Mouse (Mus musculus) kidney, adult 11 months (tissue): Measurements from ENCODE around the gene Rrad.
"Not testable (repeated sequence)": the region's sequence is repeated elsewhere in the genome, so short reads cannot be mapped to it uniquely, and the experiment has no call there.

Experiments used
- DNase-seq: peaks from one replicate; pipeline ENCODE4 v3.0.0; 2022

The Rrad gene

DNA sequence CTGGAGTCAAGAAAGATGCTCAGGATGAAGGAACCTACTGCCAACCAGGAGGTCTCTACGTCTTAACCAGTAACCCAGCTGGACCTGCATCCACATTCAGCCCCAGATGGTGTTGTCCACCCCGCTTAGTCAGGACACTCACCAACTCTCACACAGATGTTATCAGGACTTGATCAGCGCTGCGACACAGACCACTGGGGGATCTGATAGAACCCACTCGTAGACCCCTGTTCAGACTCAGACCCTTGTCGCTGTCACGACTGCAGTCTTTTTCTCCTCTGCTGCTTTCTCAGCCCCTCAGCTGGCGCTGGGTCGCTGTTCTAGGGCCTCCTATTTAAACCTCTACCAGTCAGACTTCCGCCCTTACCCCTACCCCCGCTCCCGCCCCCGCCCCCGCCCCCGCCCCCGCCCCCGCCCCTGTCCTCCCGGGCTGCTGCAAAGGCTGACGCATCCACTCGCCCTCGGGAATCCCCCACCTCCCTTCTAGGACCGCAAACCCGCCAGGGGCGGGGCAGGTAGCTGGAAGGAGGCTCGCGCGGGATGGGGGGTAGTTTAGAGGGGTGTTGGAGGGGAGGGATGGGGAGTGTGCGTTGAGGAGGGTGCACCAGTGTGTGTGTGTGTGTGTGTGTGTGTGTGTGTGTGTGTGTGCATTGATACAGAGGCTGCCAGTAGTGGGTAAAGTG is at the start of gene Rrad:
Gene Rrad (minus strand): TSS at position 347 of the 683 bp plus-strand sequence.
- DNase-seq: peak; percentile 32

DNA sequence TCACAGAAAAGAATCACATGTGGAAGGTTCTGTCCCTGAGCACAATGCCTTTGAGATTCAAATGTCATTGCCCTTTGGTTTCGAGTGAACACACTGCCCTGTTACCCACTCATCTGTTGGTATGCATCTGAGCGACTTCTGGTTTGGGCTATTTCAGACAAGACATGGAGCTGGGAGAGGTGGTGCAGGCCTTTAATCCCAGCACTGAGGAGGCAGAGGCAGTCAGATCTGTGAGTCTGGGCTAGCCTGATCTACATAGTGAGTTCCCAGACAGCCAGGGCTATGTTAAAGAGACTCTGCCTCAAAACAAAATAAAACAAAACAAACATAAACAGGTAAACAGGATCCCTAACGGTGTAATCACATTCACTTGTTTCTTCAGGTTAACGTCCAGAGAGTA is 24.5 kb upstream of the Rrad start:
- DNase-seq: no peak

DNA sequence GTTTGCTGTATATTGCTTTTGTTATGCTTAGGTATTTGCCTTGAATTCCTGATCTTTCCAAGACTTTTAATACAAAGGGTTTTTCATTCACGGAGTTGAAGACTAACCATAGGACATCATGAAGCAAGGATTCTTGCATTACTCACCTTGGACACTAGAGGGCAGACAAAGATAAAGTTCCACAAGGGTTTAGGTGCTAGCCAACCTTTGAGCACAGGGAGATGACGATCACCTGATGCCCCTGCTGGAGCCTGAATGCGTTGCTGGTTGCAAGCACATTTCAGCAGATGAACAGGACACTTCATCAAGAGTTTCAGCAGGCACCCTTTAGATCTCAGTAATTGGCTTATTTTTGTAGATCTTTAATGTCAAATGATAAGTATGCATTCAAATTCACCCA is 23.9 kb upstream of the Rrad start:
- peak; percentile 73 for DNase-seq

DNA sequence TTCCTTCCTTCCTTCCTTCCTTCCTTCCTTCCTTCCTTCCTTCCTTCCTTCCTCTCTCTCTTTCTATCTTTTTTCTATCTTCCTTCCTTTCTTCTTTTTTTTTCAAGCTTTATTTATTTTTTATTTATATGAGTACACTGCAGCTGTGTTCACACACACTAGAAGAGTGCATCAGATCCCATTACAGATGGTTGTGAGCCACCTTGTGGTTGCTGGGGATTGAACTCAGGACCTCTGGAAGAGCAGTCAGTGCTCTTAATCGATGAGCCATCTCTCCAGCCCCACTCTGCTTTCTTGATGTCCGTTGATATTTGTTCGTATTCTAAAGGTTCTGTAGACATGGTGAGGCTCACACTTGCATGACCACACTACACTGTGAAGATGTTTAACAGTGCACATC is 13.1 kb upstream of the Rrad start:
- not testable (repeated sequence) for DNase-seq

DNA sequence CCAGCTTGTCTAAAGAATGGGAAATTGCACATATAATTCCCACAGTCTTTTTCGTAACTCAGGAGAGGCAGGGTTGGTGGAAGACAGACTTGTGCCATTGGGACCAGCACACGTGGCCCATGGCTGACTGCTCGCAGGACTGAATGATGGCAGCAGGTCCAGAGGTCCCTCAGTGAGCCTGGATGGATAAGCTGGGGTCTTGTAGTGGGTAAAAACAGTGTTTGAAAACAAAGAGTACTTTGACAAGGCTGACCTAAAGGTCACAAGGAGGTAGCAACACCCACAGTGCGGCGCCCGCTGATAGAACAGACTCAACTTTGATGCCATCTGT is 11.2 kb upstream of the Rrad start:
- DNase-seq: no peak

DNA sequence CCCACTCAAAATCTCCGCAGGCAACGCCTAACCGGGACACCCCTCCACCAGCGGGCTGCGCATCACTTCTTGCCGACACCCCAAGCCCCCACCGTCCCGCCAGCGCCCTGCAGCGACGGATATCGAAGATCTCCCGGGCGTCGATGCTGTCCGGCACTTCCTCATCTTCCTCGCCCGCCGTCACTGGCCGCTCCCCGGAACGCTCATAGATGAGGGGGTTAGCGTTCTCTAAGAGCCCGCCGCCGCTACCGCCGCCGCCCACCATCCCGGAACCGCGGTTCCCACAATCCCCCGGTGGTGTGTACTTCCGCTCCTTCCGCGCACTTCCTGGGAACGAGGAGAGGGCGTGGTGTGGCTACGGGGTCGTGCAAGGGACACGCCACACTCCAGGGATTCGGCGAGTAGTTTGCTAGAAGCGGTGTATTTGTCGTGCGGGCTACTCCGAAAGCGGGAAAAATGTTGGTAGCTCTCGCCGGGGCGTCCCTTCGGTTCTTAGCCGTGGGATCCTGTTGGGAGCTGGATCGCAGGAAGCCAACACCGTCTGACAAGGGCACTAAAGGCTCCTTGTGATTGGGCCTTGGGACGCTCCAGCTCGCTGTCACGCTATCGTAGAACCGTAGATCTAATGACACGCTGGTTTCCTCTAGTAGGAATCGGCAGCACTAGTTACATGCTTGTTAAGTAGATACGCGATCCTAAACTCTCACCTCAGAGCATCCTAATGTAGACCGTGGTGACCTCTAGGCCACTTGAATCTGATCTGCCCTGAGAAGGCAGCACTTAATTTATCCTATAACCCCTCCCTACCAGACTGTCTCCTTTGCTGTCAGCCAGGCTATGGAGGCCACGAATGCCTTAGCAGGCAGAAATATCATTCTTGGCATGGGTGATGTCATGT is 10.5 kb upstream of the Rrad start, which contains the start of gene Ciao2b:
Gene Ciao2b (minus strand): TSS at position 540 of the 898 bp plus-strand sequence.
- DNase-seq: peak; percentile 84

DNA sequence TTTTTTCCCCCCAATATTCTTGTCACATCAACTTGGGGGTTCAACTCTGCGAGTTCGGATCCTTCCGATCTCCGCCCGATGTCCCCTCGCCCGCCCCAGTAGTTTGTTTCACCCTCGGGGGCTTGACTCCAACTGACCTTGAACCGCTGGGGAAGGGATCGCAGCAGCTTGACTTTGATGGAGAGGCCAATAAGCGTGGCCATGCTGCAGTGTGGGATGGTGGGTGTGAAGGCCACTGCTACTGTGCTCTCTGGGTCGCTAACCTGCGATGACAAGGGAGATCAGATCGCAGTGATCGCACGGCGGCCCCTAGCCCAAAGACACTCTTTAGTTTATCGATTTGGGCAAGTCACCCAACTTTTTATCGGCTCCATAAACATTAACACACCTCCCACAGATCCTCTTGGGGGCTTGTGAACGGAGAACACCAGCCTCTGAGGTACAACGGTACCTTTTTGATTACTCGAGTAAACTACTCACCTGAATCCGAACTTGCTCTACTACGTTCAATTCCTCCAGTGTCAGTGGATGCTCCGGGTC is 9.8 kb upstream of the Rrad start:
- peak; percentile 27 for DNase-seq

DNA sequence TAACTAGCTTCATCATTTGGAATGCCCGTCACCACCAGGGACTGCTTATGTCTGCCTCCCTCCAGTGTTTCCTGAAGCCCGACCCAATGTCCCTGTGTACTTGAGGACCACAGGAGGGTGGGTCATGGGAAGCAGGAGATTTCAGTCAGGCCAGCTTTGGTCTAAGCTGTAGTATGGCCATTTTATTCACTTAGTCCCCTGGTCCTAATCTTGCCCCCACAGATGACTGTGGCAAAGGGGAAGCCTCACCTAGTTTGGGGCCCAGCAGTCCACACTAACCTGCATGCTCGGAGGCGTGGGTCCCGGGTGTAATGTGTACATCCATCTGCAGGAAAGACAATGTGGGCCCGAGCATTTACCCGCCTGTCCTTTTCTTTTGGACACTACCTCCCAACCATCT is 9.1 kb upstream of the Rrad start:
- DNase-seq: peak; percentile 1

DNA sequence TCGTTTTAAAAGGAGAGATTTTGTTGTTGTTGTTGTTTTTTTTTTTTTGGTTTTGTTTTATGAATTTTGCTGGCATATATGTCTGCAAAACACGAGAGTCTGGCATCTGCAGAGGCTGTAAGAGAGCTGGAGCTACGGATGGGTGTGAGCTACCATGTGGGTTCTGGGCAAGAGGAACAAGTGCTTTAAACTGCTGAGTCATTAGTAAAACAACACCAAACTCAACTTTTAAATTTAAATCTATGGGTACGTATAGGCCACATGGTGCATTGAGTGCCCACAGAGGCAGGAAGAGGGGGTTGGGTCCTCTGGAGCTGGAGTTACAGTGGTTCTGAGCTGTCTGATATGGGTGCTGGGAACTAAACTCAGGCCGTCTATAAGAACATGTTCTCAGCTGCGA is 6.9 kb upstream of the Rrad start:
- DNase-seq: peak; percentile 5

DNA sequence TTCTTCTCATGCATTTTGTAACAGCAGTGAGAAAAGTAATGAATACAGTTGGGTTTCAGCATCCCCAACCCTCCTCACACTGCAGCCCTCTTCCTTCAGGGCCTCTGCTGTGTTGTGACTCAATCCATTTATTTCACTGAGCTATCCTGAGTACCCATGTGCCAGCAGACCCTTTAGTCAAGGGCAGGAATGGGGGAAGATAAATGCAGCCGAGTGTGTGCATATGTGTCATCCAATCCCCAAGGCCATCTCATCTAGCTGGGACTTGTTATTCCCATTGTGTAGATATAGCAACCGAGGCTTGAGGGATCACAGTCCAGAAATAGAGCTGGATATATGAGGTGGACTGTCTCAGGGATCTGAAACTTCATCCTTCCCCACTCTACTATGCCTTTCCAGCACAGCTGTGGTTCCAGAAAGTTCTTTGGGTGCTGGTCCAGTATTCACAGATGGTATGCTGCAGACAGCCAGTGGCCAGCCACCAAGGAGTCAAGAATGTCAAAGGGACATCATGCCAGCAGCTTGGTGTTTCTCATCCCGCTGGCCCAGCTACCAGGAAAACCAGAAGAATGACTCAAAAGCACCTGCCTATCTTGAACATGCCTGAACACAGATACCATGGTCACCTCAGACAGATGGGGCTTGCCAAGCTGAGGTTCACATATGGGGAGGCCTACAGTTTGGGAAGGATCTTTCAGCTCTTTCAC is 4.0 kb upstream of the Rrad start:
- peak; percentile 1 for DNase-seq

DNA sequence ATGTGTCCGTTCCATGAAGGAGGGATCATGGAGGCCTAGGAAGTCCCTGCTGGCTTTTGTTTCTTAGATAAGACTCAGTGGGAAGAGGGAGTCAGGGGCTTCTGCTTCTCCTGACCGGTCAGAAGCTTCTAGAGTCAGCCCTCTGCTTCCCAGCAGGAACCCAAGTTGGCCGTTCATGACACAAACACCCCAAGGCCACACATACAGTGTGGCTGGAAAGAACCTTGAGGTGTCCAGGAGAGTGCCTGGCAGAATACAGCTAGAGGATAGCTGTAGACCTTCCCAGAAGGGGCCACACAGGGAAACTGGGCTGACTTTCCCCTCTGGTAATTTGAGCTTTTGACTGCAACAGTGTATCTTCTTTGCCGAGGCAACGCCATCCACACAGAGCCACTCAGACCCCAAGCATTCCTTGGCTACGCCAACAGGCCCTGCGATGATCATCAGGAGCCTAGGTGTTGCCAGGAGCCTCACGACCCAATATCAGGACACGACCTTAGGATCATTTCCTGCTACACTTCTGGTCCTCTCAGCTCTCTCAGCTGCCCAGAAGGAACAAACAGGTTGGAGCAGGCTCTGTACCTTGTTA is 2.1 kb upstream of the Rrad start:
- DNase-seq: no peak

DNA sequence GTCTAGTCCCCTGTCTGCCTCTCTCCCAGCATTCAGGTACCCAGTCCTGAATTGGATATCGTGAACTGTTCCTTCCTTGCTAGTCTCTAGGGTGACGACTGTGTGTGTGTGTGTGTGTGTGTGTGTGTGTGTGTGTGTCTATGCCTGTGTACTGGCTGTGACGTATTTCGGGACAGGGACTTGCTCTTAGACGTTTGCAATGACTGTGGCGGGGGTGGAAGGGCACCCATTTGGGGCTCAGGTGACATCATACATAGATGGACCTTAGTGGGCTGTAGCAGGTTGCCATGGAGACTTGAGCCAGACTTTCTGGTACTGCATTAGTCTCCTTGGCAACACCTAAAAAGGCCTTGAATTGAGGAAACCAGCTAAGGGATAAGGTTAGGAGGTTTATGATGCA is 1.4 kb upstream of the Rrad start:
- DNase-seq: no peak

DNA sequence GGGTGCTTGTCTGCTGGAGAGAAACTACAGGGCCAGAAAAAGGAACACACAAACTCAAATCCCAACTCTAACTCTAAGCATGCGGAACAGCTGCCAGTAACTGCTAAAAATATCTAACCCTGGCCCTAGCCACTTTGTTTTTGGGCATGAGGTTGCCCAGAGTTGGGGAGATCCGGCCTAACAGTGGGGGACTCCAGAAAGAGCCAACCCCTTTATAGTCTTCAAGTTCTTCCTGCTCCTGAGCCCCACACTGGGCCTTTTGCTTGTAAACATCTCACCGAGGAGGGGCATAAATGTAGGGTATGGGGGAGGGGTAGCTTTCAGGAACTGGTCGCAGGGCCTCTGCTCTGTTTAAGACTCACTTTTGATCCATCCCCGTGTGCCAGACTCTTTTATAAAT is 848 bp upstream of the Rrad start:
- peak; percentile 27 for DNase-seq

DNA sequence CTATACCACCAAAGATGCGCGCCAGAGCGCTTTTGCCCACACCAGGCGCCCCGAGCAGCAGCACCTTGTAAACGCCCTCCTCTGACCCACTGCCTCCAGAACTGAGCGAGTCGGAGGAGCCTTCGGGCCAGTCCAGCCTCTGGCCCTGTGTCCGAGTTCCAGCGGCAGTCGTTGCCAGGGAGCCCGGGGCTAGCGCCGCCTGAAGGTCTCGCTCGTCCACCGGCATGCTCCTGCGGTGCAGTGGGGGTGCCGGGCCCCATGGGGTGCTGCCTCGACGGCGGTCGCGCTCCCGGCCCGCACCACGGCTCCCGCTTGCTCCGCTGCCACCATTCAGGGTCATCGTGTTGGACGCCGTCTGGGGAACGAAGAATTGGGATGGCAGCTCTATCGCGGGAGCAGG is 553 bp downstream of the Rrad start:
- peak; percentile 21 for DNase-seq

DNA sequence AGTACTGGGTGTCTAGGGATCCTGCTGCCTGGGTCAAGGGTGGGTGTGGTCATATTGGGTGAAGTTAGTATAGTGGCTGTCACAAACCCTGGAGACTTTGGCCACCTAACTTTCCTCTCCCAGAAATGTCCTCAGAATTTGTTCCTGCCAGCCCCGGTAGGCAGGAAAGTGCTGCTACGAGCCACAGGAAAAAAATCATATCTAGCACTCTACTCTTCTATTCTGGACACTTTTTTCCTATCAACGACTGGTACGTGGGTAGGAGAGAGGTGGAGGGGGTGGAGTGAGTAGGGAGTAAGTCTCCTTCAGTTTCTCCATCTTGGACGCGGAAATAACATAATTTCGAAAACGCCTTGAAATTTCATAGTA is 1.0 kb downstream of the Rrad start:
- no peak for DNase-seq

DNA sequence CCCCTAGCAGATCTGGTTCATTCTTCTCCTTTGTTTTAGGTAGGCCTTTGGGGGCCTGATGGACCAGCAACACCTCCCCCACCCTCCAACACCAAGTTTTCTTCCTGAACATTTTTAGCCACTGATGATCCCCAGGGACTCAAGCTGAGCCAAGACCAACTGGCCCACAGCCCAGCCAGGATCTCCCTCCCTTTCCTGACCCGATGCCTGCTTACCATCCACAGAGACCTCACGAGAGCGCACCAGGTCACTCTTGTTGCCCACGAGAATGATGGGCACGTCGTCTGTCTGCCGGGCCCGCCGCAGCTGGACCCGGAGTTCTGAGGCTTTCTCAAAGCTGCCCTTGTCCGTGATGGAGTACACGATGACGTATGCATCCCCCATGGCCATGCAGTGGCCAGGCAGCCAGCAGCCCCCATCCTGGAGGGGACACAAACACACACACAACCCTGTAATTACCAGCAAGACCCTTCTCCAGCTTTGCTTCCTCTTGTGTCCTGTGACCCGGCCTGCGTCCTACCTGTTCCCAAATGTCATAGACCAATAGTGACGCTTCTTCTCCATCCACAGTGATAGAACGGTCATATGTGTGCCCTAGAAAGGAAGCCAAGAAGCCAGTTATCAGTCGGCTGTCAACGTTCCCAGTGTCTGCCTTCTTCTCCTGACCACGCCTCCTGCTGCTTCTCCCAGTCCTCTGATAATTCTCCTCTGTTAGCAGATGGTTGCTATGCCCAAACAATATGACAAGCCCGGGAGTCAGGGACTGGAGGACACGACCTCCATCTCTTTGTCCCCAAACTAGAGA is 1.6 kb downstream of the Rrad start:
- DNase-seq: peak; percentile 70

DNA sequence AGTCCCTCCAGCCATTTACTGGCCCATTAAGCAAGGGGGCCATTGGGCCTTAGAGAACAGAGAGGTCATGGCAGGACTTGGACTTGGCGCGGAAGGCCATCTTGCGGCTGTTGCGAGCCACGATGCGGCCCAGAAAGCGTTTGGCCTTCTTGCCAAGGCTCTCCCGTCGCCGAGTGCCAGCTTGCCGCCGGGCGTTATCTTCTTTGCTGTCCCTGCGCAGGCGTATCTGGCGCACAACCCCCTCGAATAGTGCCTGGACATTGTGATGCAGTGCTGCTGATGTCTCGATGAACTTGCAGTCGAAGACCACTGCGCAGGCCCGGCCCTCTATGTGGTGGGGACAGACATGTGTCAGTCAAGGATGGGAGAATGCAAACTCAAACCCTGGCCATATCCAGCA is 2.7 kb downstream of the Rrad start:
- peak; percentile 3 for DNase-seq

DNA sequence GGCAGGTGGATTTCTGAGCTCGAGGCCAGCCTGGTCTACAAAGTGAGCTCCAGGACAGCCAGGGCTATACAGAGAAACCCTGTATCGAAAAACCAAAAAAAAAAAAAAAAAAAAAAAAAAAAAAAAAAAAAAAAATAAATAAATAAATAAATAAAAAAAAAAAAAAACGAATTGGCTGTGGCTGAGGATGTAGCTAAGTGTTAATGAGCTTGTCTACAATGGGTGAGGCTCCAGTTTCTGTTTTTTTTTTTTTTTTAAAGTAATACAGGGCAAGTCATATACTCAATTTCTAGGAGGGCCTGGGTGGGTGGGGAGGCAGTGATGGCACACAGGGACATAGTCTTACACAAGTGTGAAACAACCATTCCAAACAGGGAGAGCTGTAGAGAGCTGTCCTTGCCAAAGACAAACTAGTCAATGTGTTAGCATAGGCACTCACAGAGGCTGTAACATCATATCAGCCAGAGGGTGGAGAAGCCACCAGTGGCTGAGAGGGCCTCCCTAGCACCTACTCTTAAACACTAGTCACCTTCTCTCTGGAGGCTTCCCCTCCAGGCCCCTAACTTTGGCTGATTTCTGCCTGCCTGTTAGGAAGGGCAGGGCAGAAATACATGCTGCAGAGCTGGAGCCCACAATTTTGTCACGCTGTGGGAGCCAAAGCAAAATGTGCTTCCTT is 3.9 kb downstream of the Rrad start:
- DNase-seq: peak; percentile 1

DNA sequence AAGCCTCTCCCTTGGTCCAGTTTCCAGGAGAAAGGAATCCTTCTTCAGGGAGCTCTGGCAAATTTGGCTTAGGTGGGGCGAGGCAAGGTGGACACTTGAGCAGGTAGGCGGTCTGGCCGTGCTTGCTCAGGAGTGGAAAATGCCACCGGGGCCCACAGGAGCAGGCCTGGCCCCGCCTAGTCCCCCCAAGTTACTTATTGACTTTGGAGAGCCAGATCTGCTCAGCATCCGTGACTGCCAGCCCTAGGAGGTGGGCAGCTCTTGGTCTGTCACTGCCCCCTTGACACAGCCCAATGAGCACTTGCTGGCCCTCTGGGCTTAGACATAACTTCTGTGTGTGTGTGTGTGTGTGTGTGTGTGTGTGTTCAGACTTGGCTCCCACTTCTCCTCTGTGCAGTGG is 7.0 kb downstream of the Rrad start, which contains the start of gene Cdh16:
Gene Cdh16 (minus strand): TSS at position 236 of the 400 bp plus-strand sequence.
- peak; percentile 98 for DNase-seq

DNA sequence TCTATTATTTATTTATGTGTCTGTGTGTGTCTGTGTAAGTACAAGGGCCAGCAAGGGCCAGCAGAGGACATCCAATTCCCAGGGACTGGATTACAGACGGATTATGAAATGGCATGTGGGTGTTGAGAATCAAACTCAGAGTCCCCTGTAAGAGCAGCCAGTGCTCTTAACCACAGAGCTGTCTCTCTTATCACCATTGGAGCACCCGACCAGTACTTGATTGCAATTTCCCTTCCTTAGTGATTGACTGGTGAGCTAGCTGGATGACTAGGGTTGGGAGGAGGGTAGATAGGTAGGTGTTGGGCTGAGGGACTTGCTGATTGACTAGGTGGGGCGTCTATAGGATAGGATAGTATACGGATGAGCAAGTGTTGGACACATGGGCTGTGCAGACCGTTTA is 10.4 kb downstream of the Rrad start:
- no peak for DNase-seq

DNA sequence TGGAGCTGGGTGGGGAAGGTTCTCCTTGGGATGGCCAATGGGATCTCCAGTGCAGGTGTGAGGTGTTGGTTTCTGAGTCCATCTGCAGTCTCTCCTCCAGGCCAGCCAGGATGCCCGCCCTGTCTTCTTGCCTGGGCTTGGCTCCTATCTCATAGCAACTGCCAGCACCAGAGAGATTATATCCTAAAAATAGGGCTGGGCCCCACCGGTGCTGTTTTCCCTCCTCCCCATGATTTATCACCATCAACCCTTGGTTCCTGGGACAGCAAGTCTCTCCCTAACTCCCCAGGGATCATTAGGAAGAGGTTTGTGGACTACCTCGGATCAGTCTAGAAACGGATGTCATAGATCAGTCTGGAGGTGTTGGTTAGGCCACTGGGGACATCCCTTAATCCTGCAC is 18.0 kb downstream of the Rrad start:
- no peak for DNase-seq

DNA sequence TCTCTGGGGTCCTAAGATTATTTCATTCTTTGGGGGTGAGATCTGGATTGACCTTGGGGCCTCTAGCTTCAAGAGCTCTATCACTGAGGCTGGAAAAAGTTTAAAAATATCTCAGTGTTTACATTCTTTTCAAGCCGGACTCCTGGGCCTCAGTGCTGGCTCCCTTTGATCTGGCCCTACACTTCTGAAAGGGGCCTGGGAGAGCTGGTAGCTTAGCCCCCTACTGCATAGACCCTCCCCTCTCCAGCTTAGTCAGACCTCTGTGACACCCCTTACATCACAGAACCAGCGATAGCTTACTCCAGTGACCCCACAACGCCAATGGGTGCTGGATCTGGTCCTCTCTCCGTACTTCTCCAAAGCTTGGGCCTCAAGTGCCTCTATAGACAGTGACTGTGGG is 19.5 kb downstream of the Rrad start:
- no peak for DNase-seq
